Mouse (Mus musculus) midbrain, embryonic 15.5 days (tissue): ENCODE data around the gene Pigm. TPM values are rescaled to one million over a fixed set of nuclear protein-coding genes. Genes with fewer than 3 reads are reported as not detected.

Source experiments
- ATAC-seq: fragments of 200-750 bp; cut with Nextera tagmentation; replicated peaks from 2 replicates; pipeline ENCODE4 v1.8.0; 2017; ENCODE audit warnings: moderate TSS enrichment
- H3K27ac ChIP-seq: fragments of 300-500 bp; sonication (generic); 2 replicates; pipeline ENCODE4 v1.5.1; 2015; ENCODE audit warnings: mild to moderate bottlenecking, inconsistent platforms
- H3K27me3 ChIP-seq: fragments of 300-500 bp; sonication (generic); replicated peaks from 2 replicates; pipeline ENCODE4 v1.6.1; 2015; ENCODE audit warnings: inconsistent platforms
- H3K36me3 ChIP-seq: fragments of 300-500 bp; sonication (generic); replicated peaks from 2 replicates; pipeline ENCODE4 v1.6.1; 2015; ENCODE audit warnings: inconsistent platforms
- H3K4me1 ChIP-seq: fragments of 300-500 bp; sonication (generic); 2 replicates; pipeline ENCODE4 v1.6.1; 2015; ENCODE audit warnings: inconsistent platforms
- H3K4me2 ChIP-seq: fragments of 300-500 bp; sonication (generic); 2 replicates; pipeline ENCODE4 v1.6.1; 2015; ENCODE audit warnings: inconsistent platforms, mild to moderate bottlenecking, moderate library complexity
- H3K4me3 ChIP-seq: fragments of 300-500 bp; sonication (generic); 2 replicates; pipeline ENCODE4 v1.5.1; 2015; ENCODE audit warnings: mild to moderate bottlenecking, inconsistent platforms
- H3K9ac ChIP-seq: fragments of 300-500 bp; sonication (generic); 2 replicates; pipeline ENCODE4 v1.6.1; 2015; ENCODE audit warnings: mild to moderate bottlenecking, inconsistent platforms
- H3K9me3 ChIP-seq: fragments of 300-500 bp; sonication (generic); 2 replicates; pipeline ENCODE4 v1.6.1; 2016; ENCODE audit warnings: inconsistent platforms
- WGBS: fragments of 180-500 bp; shearing (Covaris S2); methylation state at CpG from one replicate; pipeline ENCODE4 v1.1.7; 2015; ENCODE audit warnings: mixed read lengths; 5-methylcytosine and 5-hydroxymethylcytosine counted together
- polyA plus RNA-seq: library from polyadenylated mRNA; unstranded; fragments of >200 nt; fragmentation: Nextera tagmentation; extraction: Ambion mirVana; gene quantifications from 2 replicates; pipeline ENCODE4 v1.2.1, GENCODE M21; 2015

Gene Pigm
- polyA plus RNA-seq, 1 experiment from 2014 or later, result 4.1 TPM

DNA sequence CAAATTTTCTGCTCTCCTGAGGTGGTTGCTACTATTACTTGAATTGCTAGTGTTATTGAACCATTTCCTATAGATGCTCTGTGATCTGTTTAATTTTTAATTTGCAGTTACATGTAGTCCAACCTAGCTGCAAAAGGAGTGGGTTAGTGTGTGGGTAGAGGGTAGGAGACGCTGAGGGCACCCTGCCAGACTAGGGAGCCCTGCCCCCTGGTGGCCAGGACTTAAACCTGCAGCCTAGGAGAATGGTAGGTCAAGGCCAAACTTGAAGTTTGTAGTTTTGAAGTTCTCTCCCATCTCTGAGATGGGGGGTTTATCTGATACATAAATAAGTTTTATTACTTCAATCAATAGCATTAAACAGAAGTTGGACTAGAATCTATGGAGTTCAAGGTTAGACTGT is 18.8 kb upstream of the Pigm start:
- Histone ChIP-seq H3K9me3 (no peaks in the 10 kb centered on the region), H3K27me3 (no peaks in the 10 kb centered on the region), H3K4me3 (no peak overlapping the region), H3K36me3 (no peaks in the 10 kb centered on the region), H3K27ac (no peak overlapping the region), H3K9ac (no peak overlapping the region), H3K4me2 (no peak overlapping the region), H3K4me1 (peaks cover 13% of the 10 kb centered on the region)
- ATAC-seq, result 0 out of 2 replicates have a peak, but pooled peaks have one; percentile 22
- 3% methylated on average over 1 of the region's 1 CpGs for WGBS

- WGBS, result 66% methylated on average over 10 of the region's 10 CpGs
- Histone ChIP-seq H3K4me3 (no peak overlapping the region), H3K4me1 (peaks cover 13% of the 10 kb centered on the region), H3K9me3 (no peaks in the 10 kb centered on the region), H3K4me2 (no peak overlapping the region), H3K36me3 (no peaks in the 10 kb centered on the region), H3K27me3 (no peaks in the 10 kb centered on the region), H3K27ac (no peak overlapping the region), H3K9ac (no peak overlapping the region)
- ATAC-seq, result no peak
Observed at GRCm38 (mm10) chr1:172358341-172358740, 18.0 kb upstream of the Pigm start.

- WGBS, result 9% methylated on average over 6 of the region's 6 CpGs
- H3K4me3 ChIP-seq, result no peak overlapping the region
- no peaks in the 10 kb centered on the region for H3K36me3 ChIP-seq
- H3K4me2 ChIP-seq, result no peak overlapping the region
- H3K9me3 ChIP-seq, result no peaks in the 10 kb centered on the region
- no peak overlapping the region for H3K27ac ChIP-seq
- peak; percentile 41; the same call in 1 of the 2 replicates for ATAC-seq
- no peak overlapping the region for H3K9ac ChIP-seq
- 0 out of 2 replicates have a peak, but pooled peaks cover 2% of the 10 kb centered on the region for H3K4me1 ChIP-seq
- no peaks in the 10 kb centered on the region for H3K27me3 ChIP-seq
Observed at GRCm38 (mm10) chr1:172364684-172365083, 11.7 kb upstream of the Pigm start.

- WGBS, result 33% methylated on average over 23 of the region's 23 CpGs
- Histone ChIP-seq H3K9me3 (no peaks in the 10 kb centered on the region), H3K4me3 (no peak overlapping the region), H3K27ac (no peak overlapping the region), H3K4me1 (0 out of 2 replicates have a peak, but pooled peaks cover 2% of the 10 kb centered on the region), H3K27me3 (no peaks in the 10 kb centered on the region), H3K9ac (no peak overlapping the region), H3K4me2 (peak overlapping the region; percentile 5; the same call in 1 of the 2 replicates), H3K36me3 (no peaks in the 10 kb centered on the region)
- peak; percentile 59 for ATAC-seq
Observed at GRCm38 (mm10) chr1:172368768-172369418, 7.5 kb upstream of the Pigm start.

- peak overlapping the region; percentile 95 for H3K4me3 ChIP-seq
- H3K4me1 ChIP-seq, result peaks cover 46% of the 10 kb centered on the region
- H3K9ac ChIP-seq, result peak overlapping the region; percentile 74
- H3K27me3 ChIP-seq, result no peaks in the 10 kb centered on the region
- 0 out of 2 replicates have a peak, but pooled peaks cover 5% of the 10 kb centered on the region for H3K36me3 ChIP-seq
- 3% methylated on average over 62 of the region's 62 CpGs for WGBS
- peak overlapping the region; percentile 78 for H3K27ac ChIP-seq
- peak overlapping the region; percentile 97 for H3K4me2 ChIP-seq
- no peak for ATAC-seq
- H3K9me3 ChIP-seq, result no peaks in the 10 kb centered on the region
Observed at GRCm38 (mm10) chr1:172376758-172377458, 562 bp downstream of the Pigm start.

DNA sequence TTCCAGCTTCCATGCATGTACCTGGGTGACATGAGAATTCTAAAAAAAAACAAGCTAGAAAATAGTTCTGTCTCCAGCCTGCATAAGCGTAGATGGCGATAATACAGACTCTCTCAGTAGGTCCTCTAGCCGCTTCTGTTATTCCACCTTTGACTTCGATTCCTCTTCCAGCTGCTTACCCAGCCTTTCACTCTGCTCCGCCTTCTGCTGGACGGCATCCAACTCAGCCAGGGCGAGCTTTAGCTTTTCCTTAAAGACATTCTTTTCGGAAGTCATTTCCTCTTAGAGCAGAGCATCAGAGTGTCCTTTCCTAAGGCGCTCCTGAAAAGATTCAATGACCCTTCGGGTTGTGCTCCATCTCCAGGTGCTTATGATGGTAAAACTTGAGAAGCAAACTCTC is 3.7 kb downstream of the Pigm start:
- H3K27me3 ChIP-seq, result no peaks in the 10 kb centered on the region
- H3K4me3 ChIP-seq, result no peak overlapping the region
- no peak overlapping the region for H3K27ac ChIP-seq
- ATAC-seq, result no peak
- no peak overlapping the region for H3K9ac ChIP-seq
- H3K4me2 ChIP-seq, result no peak overlapping the region
- peaks cover 9% of the 10 kb centered on the region; the same call in 1 of the 2 replicates for H3K36me3 ChIP-seq
- H3K9me3 ChIP-seq, result no peaks in the 10 kb centered on the region
- peaks cover 46% of the 10 kb centered on the region for H3K4me1 ChIP-seq
- 78% methylated on average over 10 of the region's 10 CpGs for WGBS

- no peak overlapping the region for H3K4me3 ChIP-seq
- no peaks in the 10 kb centered on the region for H3K9me3 ChIP-seq
- H3K27ac ChIP-seq, result no peak overlapping the region
- 100% methylated on average over 1 of the region's 1 CpGs for WGBS
- peaks cover 9% of the 10 kb centered on the region; the same call in 1 of the 2 replicates for H3K36me3 ChIP-seq
- H3K27me3 ChIP-seq, result no peaks in the 10 kb centered on the region
- peaks cover 38% of the 10 kb centered on the region for H3K4me1 ChIP-seq
- H3K4me2 ChIP-seq, result no peak overlapping the region
- no peak for ATAC-seq
- H3K9ac ChIP-seq, result no peak overlapping the region
Observed at GRCm38 (mm10) chr1:172382090-172382489, 5.7 kb downstream of the Pigm start.

GRCm38 (mm10) chr1:172387246-172387645 is 10.9 kb downstream of the Pigm start:
- no peak for ATAC-seq
- whole genome bisulfite sequencing, result 58% methylated on average over 5 of the region's 5 CpGs
- H3K4me3 ChIP-seq, result no peak overlapping the region

DNA sequence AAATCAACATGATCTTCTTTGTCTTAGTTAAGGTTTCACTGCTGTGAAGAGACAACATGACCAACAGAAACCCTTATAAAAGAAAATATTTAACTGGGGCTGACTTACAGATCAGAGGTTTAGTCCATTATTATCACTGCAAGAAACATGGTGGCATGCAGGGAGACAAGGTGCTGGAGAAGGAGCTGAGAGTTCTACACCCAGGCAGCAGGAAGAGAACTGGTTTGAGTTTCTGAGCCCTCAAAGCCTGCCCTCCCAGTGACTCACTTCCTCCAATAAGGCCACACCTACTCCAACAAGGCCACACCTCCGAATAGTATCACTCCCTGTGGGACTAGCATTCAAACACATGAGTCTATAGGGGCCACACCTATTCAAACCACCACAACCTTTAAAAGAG is 14.4 kb downstream of the Pigm start:
- 69% methylated on average over 1 of the region's 1 CpGs for WGBS
- H3K27ac ChIP-seq, result no peak overlapping the region
- no peak overlapping the region for H3K4me2 ChIP-seq
- no peaks in the 10 kb centered on the region for H3K27me3 ChIP-seq
- no peak overlapping the region for H3K4me3 ChIP-seq
- no peak for ATAC-seq
- peaks cover 11% of the 10 kb centered on the region for H3K4me1 ChIP-seq
- no peak overlapping the region for H3K9ac ChIP-seq
- no peaks in the 10 kb centered on the region for H3K36me3 ChIP-seq
- no peaks in the 10 kb centered on the region for H3K9me3 ChIP-seq

More at GRCm38 (mm10) chr1:172387246-172387645, 10.9 kb downstream of the Pigm start:
- H3K27ac ChIP-seq, result no peak overlapping the region
- H3K4me1 ChIP-seq, result peaks cover 9% of the 10 kb centered on the region
- no peaks in the 10 kb centered on the region for H3K9me3 ChIP-seq
- no peaks in the 10 kb centered on the region for H3K27me3 ChIP-seq
- no peak overlapping the region for H3K9ac ChIP-seq
- no peak overlapping the region for H3K4me2 ChIP-seq
- H3K36me3 ChIP-seq, result peaks cover 4% of the 10 kb centered on the region; the same call in 1 of the 2 replicates

DNA sequence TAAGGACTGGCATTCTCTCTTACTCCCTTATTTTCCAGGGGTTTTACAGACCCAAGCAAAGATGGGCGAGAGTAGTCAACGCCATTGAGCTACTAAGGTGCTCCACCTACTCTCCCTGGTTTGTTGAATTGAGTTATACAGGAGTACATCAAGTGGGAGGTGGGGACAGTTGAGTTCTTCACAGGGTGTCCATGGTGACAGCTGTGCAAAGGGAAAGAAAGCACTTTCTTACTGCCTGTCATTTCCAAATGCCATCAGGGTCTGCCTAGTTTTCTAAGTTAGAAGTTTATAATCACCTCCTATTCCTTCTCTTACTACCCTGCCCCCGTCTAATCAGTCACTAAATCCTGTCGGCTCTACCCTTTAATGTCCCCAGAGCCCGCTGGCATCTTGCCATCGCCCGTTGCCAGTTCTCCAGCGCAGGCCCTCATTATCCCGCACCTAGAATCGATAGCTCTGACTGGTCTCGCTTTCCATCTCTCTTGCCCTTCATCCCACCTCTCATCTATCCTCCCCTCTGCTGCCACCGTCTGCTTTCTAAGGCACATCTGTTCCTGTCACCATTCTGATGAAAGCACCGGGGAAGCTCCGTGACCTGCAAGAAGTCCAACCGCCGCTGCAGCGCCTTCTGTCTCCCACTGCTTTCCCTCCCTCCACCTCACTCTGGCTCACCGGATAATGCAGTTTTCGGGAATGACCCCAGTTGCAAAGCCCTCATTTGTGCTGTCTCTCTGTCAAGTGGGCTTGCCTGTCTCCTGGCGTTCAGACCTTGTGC is 15.6 kb downstream of the Pigm start:
- H3K4me1 ChIP-seq, result peaks cover 11% of the 10 kb centered on the region
- no peaks in the 10 kb centered on the region for H3K36me3 ChIP-seq
- H3K9ac ChIP-seq, result no peak overlapping the region
- H3K4me3 ChIP-seq, result no peak overlapping the region
- peak; percentile 90 for ATAC-seq
- WGBS, result 19% methylated on average over 20 of the region's 20 CpGs
- peak overlapping the region; percentile 40 for H3K4me2 ChIP-seq
- H3K27me3 ChIP-seq, result no peaks in the 10 kb centered on the region
- peak overlapping the region; percentile 14; the same call in 1 of the 2 replicates for H3K27ac ChIP-seq
- no peaks in the 10 kb centered on the region for H3K9me3 ChIP-seq

DNA sequence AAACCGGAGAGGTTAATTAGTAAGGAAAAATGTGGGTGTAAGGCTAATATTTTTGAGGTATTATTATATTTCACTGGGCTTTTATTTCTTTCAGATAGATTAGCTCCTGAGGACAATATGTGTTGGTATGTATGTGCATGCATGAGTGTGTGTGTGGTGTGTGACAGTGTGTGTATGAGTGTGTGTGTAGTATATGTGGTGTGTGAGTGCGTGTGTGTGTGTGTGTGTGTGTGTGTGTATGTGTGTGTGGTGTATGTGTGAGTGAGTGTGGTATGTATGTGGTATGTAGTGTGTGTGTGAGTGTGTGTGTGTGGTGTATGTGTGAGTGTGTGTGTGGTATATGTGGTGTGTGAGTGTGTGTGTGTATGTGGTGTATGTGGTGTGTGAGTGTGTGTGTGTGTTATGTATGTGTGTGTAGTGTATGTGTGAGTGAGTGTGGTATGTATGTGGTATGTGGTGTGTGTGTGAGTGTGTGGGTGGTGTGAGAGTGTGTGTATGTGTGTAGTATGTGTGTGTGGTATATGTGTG is 16.4 kb downstream of the Pigm start:
- 84% methylated on average over 2 of the region's 2 CpGs for WGBS
- H3K27ac ChIP-seq, result peak overlapping the region; percentile 14; the same call in 1 of the 2 replicates
- no peaks in the 10 kb centered on the region for H3K36me3 ChIP-seq
- no peak overlapping the region for H3K4me2 ChIP-seq
- no peak overlapping the region for H3K4me3 ChIP-seq
- peaks cover 11% of the 10 kb centered on the region for H3K4me1 ChIP-seq
- peak; percentile 51 for ATAC-seq
- H3K27me3 ChIP-seq, result no peaks in the 10 kb centered on the region
- H3K9ac ChIP-seq, result no peak overlapping the region
- no peaks in the 10 kb centered on the region for H3K9me3 ChIP-seq

- Histone ChIP-seq H3K4me1 (peaks cover 11% of the 10 kb centered on the region), H3K4me3 (no peak overlapping the region), H3K9ac (no peak overlapping the region), H3K4me2 (no peak overlapping the region), H3K27me3 (no peaks in the 10 kb centered on the region), H3K36me3 (no peaks in the 10 kb centered on the region), H3K27ac (no peak overlapping the region), H3K9me3 (no peaks in the 10 kb centered on the region)
- no peak for ATAC-seq
- WGBS, result 61% methylated on average over 8 of the region's 8 CpGs
Observed at GRCm38 (mm10) chr1:172393739-172394138, 17.4 kb downstream of the Pigm start.
